Mouse (Mus musculus): ENCODE data around the gene Cdh1. TPM values are rescaled to one million over a fixed set of nuclear protein-coding genes. Genes with fewer than 3 reads are reported as not detected.

Gene Cdh1
- total and polyA plus RNA-seq, 3 experiments = not detected

GRCm38 (mm10) chr8:106626096-106626865 is 23.1 kb downstream of the Cdh1 start:
- Histone ChIP-seq H3K9me3 (replicated peaks; ENCODE audit: insufficient read depth, low read length) (no peaks in the 10 kb centered on the region), H3K27me3 (ENCODE audit: control insufficient read depth in 1 of 2, insufficient read depth in 2 of 2, low read length in 2 of 2) (peaks cover 0 to 7% of the 10 kb centered on the region in 2 experiments), H3K36me3 (ENCODE audit: control insufficient read depth in 1 of 2, insufficient read depth in 2 of 2, low read length in 2 of 2) (peaks cover 0 to 2% of the 10 kb centered on the region in 2 experiments; a peak in 2 of 4 replicates), H3K79me2 (ENCODE audit: control insufficient read depth, insufficient read depth, low read length, poor library complexity) (no peaks in the 10 kb centered on the region), H3K4me3 (ENCODE audit: control insufficient read depth in 1 of 2, insufficient read depth in 1 of 2, low read depth in 2 of 2, low read length in 2 of 2) (no peak overlapping the region), H3K9ac (ENCODE audit: control insufficient read depth, low read depth, low read length, poor library complexity, severe bottlenecking) (no peak overlapping the region), H3K27ac (ENCODE audit: control insufficient read depth, low read depth, low read length) (no peak overlapping the region), H3K4me1 (ENCODE audit: control insufficient read depth in 1 of 2, insufficient read depth in 2 of 2, low read length in 2 of 2) (peaks cover 4% of the 10 kb centered on the region in 2 experiments; a peak in 3 of 4 replicates)
- TF ChIP-seq MAZ (IDR thresholded peaks at IDR 0.05; ENCODE audit: low read depth, low read length) (no peak), TAL1 (IDR thresholded peaks at IDR 0.05; ENCODE audit: low read length) (no peak), ETS1 (IDR thresholded peaks at IDR 0.05; ENCODE audit: low read depth, low read length) (no peak), ZKSCAN1 (IDR thresholded peaks at IDR 0.05; ENCODE audit: low read depth, low read length) (no peak), ELF1 (IDR thresholded peaks at IDR 0.05; ENCODE audit: low read depth, low read length) (no peak), CTCF (IDR thresholded peaks at IDR 0.05 in 2 of 3, conservative IDR thresholded peaks at IDR 0.05 in 1 of 3; ENCODE audit: control insufficient read depth in 1 of 3, insufficient read depth in 1 of 3, low read depth in 2 of 3, low read length in 3 of 3, poor library complexity in 1 of 3, severe bottlenecking in 1 of 3) (no peak), NELFE (IDR thresholded peaks at IDR 0.05; ENCODE audit: low read depth, low read length) (no peak), MEF2A (IDR thresholded peaks at IDR 0.05; ENCODE audit: extremely low read depth, insufficient replicate concordance, low read depth, low read length, poor library complexity, severe bottlenecking) (no peak), ZMIZ1 (IDR thresholded peaks at IDR 0.05; ENCODE audit: low read depth, low read length) (no peak), RCOR1 (IDR thresholded peaks at IDR 0.05; ENCODE audit: low read depth, low read length) (no peak), MYB (IDR thresholded peaks at IDR 0.05; ENCODE audit: low read depth, low read length) (no peak), ZC3H11A (IDR thresholded peaks at IDR 0.05; ENCODE audit: low read depth, low read length) (no peak), UBTF (IDR thresholded peaks at IDR 0.05; ENCODE audit: borderline replicate concordance, insufficient read depth, low read depth, low read length) (no peak), POLR2AphosphoS2 (IDR thresholded peaks at IDR 0.05; ENCODE audit: low read length) (no peak), BHLHE40 (IDR thresholded peaks at IDR 0.05; ENCODE audit: borderline replicate concordance, low read depth, low read length) (no peak), E2F4 (IDR thresholded peaks at IDR 0.05; ENCODE audit: borderline replicate concordance, low read depth, low read length) (no peak)
- DNase-seq (ENCODE audit: low read depth, low spot score) = no peak

DNA sequence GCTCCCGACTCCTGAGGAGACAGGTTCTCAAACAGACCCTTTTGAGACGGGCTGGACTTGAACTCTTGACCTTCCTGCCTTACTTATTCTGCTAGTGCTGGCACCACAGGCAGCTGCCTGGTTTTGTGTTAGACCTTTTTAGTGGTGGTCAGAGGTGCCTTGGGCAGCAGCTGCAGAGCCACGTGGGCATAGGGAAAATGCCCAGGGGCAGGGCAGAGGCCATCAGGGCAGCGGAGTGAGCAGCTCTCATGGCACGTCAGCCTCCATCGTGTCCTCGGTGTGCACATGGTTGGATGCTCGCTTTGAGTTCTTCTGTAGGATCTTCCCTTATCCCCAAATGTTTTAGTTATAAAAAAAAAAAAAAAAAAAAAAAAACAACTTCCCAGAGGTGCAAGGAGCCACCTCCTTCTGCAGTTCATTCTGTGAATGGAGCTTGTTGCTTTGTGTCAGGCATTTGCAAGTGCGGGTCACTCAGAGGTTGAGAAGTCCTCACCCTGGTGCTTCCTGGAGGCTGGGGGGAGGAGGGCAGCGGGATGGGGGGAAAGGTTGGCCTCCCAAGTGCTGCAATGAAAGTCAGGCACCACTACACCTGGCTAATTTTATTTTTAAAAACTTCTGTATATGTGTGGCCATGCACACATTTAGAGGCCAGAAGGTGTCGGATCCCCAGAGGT is 25.3 kb downstream of the Cdh1 start:
- Histone ChIP-seq H3K4me1 (ENCODE audit: control insufficient read depth in 1 of 2, insufficient read depth in 2 of 2, low read length in 2 of 2) (peaks cover under 1 to 7% of the 10 kb centered on the region in 2 experiments), H3K79me2 (ENCODE audit: control insufficient read depth, insufficient read depth, low read length, poor library complexity) (no peaks in the 10 kb centered on the region), H3K9ac (ENCODE audit: control insufficient read depth, low read depth, low read length, poor library complexity, severe bottlenecking) (no peak overlapping the region), H3K36me3 (ENCODE audit: control insufficient read depth in 1 of 2, insufficient read depth in 2 of 2, low read length in 2 of 2) (peaks cover 0 to 7% of the 10 kb centered on the region in 2 experiments; a peak in 2 of 4 replicates), H3K27ac (ENCODE audit: control insufficient read depth, low read depth, low read length) (no peak overlapping the region), H3K4me3 (ENCODE audit: control insufficient read depth in 1 of 2, insufficient read depth in 1 of 2, low read depth in 2 of 2, low read length in 2 of 2) (no peak overlapping the region), H3K27me3 (ENCODE audit: control insufficient read depth in 1 of 2, insufficient read depth in 2 of 2, low read length in 2 of 2) (peaks cover 0 to 7% of the 10 kb centered on the region in 2 experiments), H3K9me3 (replicated peaks; ENCODE audit: insufficient read depth, low read length) (no peaks in the 10 kb centered on the region)
- no peak for DNase-seq (ENCODE audit: low read depth, low spot score)
- TF ChIP-seq CHD2 (IDR thresholded peaks at IDR 0.05; ENCODE audit: low read length) = no peak
- no peak for TF ChIP-seq TCF12 (IDR thresholded peaks at IDR 0.05; ENCODE audit: low read depth, low read length)
- TF ChIP-seq UBTF (IDR thresholded peaks at IDR 0.05; ENCODE audit: borderline replicate concordance, insufficient read depth, low read depth, low read length) = no peak
- no peak for TF ChIP-seq TAL1 (IDR thresholded peaks at IDR 0.05; ENCODE audit: low read length)
- TF ChIP-seq SMC3 (IDR thresholded peaks at IDR 0.05; ENCODE audit: low read depth, low read length) = no peak
- TF ChIP-seq BHLHE40 (IDR thresholded peaks at IDR 0.05; ENCODE audit: borderline replicate concordance, low read depth, low read length) = no peak
- TF ChIP-seq MAZ (IDR thresholded peaks at IDR 0.05; ENCODE audit: low read depth, low read length) = no peak
- no peak for TF ChIP-seq E2F4 (IDR thresholded peaks at IDR 0.05; ENCODE audit: borderline replicate concordance, low read depth, low read length)

All from MEL (cell line).